Mouse (Mus musculus) 3134 (cell line): ENCODE results near the gene Relch.

Experiments used
- DNase-seq: peaks from one replicate; pipeline ENCODE4 v3.0.0-alpha.2; 2011; ENCODE audit warnings: low spot score; ENCODE audit not compliant: insufficient read length; ENCODE audit errors: extremely low read depth

The Relch gene

GRCm38 (mm10) chr1:105786731-105787357, 123.2 kb downstream of the Relch start:
- DNase-seq = no peak

GRCm38 (mm10) chr1:105790103-105790502, 126.4 kb downstream of the Relch start:
- DNase-seq = peak; percentile 22

GRCm38 (mm10) chr1:105794670-105795069, 131.0 kb downstream of the Relch start:
- DNase-seq = no peak

GRCm38 (mm10) chr1:105795705-105796104, 132.0 kb downstream of the Relch start:
- DNase-seq = no peak

GRCm38 (mm10) chr1:105800570-105800969, 136.9 kb downstream of the Relch start:
- DNase-seq = no peak

GRCm38 (mm10) chr1:105801252-105801651, 137.6 kb downstream of the Relch start:
- DNase-seq = no peak

- peak; percentile 29 for DNase-seq
Measured at GRCm38 (mm10) chr1:105802941-105803340, 139.3 kb downstream of the Relch start.

GRCm38 (mm10) chr1:105804285-105804684, 140.6 kb downstream of the Relch start:
- no peak for DNase-seq
